Mouse (Mus musculus) induced T-regulatory cell, adult 2 months (primary cell): ENCODE results near the gene Ankrd2.

Experiments used
- DNase-seq: peaks from one replicate; pipeline ENCODE4 v3.0.0-alpha.2; 2012; ENCODE audit warnings: low read depth

Ankrd2 gene

DNA sequence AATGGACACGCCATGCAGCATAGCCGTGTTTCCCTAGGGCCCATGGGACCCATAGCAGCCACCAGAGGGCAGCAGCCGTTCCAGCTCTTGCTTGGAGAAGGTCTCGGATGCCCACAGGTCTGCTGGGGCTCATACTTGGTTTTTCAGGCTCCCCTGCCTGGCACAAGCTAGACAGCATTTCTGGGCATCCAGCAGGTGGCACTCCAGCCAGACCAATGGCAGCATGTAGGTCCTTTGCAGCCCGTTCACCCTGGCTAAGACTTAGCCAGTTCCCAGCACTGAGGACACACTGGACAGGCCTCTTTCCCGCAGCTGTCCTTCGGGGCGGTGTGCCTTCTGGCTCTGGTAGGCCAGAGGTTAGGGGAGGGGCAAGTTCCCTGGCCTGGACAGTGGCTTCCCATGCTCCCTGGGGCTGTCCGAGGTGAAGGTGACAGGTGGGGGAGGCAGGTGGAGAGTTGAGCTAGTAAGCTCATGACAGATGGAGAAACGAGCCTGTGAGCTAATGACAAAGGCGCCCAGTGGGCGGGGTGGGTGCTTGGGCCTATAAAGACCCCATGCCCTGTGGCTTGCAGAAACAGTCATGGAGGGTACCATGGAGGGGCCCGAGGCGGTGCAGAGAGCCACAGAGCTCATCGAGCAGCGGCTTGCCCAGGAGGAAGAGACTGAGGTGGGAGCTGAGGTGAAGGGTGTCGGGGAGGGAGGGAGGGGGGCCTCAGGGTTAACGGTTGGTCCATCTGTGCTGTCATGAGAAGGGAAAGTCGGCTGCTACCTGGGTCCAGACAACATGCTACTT, at the start of gene Ankrd2:
Gene Ankrd2, plus strand, starts transcription at position 545 of the 793 bp plus-strand sequence.
- peak; percentile 81 for DNase-seq

DNA sequence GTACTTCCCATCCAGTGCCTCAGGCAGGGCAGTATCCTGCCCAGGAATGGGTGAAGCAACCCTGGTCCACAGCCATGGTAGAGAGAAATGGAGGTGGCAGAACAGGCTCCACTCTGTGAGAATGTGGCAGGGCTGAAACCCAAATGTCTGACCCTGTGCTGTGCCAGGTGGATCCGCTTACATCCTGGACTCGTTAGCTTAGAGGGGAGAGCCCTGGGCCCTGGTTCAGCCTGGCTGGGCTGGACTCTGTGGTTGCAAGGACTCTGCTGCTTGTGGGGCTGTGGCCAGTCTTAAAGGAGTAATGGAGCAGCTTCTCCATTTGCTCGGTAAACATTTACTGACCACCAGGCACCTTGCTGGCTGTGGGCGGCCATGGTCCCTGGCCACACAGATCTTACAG, 48.6 kb upstream of the Ankrd2 start:
- no peak for DNase-seq

DNA sequence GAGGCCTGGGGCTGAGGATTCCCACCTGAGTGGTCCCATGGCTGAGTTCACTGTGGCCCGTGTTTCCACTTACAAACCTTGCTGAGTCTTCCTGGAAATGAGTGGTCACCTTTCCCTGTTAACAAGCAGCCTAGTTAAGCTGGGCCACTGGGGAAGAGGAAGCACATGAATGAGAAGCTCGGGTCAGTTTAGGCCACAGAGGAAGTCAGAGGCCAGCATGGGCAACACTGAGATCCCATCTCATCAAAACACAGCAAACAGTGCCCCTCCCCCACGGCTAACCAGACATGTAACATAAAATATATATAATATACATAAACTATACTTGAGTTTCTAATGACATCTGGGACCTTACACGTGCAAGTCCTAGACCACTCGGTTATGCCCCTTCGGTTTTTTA, 46.0 kb upstream of the Ankrd2 start:
- no peak for DNase-seq

DNA sequence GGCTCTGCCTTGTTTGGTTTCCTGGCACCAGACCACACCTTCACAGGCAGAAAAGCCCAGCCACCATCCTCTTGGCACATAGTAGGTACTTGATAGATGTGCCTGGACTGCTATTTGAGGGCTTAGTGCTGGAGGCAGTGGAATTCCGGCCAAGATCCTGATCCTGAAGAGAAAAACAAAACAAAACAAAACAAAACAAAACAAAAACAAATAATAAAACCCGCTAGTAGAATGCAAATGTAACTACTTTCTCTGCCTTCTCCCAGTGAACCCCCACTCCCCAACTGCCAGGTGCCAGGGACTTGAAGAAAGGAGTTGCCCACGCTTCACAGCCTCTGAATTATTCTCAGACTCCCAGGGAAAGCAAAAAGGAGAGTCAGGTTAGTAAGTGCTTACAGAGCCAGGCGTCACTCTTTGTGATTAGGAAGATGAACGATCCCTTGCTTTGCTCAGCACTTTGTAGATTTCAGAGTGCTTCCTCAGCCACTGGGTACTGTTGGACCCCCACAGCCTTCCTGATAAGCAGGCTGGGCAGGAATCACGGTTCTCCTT, 43.8 kb upstream of the Ankrd2 start:
- no peak for DNase-seq

DNA sequence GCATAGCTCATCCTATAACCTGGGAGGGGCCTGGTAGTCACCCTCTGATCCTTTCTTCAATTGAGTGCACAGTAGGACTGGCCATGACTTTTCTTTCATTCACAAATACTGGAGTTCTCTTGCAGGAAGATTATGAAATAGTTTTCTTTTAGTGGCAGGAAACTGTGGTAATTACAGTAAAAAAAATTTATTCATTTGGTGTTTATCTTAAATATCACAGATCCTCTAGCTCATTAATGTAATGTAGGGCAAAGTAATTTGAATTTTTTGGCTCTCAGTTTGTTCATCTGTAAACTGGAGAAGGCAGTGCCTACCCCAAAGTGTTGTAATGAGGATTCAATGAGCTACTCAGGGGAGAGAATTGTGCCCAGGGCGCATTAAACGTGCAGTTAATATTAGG, 42.8 kb upstream of the Ankrd2 start:
- DNase-seq = no peak

DNA sequence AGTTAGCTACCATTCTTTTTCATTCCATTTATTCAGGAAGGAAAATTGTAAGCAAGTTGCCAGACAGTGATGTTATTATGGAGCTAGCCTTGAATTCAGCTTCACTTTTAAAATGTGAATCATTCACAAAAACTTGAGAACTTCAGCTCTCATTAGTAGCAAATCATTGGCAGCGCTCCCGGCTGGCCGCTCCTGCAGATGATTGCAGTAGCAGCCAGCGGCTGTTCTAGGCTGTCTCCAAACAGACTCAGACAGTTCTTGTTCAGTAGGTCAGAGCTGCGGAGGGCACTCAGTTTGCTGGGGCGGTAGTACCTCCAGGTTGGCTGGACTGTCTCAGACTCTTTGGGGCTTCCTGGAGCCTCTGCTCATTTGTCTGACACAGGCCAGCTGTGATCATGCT, 42.3 kb upstream of the Ankrd2 start:
- DNase-seq = no peak

DNA sequence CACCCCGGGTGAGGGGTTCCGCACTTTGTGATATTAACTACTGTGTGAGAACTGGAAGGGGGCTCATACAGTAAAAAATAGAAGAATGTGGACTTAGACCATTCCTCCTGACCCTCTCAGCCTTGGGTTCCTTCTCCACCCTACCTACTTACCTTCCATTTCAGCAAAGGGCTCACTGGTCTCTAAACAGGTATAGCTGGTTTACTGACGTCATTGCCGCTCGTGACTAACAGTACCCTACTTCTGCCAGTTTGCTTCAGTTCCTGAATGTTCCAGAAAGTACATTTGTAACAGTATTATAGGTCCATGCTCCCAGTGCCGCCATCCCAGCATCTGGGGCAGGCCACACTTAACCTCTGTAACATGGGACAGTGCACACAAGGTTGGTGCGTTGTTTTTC, 41.8 kb upstream of the Ankrd2 start:
- DNase-seq = no peak

DNA sequence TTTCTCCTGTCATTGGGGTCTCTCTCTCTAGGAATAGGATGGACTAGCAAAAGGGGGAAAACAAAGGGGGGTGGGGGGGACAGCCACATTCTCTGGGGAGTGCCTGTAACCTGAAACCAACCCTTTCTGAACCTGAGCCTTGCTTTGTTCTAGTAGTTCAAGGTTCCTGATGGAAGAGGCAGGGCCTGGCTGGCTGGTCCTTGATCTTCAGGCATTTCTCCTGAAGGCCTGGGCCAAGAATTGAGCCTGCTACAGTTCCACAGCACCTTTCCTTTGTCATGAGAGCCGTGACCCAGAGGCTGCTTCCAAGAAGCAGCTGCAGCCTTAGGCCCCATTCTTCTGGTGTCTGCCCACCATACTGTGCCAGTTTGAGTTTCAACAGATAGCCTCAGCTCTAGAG, 40.3 kb upstream of the Ankrd2 start:
- DNase-seq = no peak

DNA sequence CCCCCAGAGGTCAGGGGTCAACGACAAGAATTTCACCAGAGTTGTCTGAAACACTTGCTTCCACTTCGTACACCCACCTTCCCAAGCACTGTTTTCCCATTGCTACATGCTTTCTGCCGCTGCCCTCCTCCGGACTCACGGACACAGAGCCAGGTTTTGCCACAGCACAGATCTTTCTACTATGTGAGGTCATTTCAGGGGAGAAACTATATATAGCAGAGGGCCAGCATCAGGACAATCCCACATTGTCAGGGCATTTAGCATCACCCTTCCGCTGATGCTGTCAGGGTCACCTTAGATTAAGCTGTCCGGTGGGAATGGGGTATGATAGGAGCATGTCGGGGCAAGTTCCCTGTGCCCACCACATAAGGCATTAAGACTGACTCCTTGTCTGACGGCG, 38.7 kb upstream of the Ankrd2 start:
- DNase-seq = no peak

DNA sequence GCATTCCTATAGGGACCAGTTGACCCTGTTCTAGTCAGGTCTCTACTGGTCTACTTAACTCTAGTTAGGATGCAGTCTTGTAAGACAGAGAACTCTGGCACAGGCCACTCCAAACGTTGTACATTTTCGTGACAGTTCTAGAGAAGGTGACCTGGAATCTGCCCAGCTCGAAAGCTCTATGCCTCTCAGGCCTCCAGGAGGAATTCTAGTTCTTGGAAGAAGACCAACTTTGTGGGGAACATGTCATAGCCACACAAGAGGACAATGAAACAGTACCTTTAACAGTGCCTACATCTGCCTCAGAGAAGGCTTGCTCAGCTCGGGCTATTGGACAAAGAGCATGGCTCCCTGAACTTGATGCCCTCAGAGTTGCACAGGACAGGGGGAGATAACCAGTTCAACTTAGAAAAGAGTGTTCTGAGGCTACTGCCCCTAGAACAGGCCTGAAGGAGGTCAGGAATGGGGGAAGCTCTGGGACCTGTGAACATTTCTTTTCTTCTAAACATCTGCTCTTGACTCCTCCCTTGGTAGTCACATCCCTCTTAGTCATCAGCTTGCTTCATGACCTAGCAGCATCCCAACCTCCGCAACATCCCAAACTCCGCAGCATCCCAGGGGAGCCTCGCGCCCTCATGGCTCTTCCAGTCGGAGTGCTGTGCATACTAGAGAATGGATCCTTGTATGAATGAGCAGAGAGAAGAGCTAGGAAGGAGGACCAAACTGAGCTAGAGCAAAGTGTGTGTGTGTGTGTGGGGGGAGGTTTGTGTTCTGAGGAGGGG, 36.8 kb upstream of the Ankrd2 start:
- no peak for DNase-seq

DNA sequence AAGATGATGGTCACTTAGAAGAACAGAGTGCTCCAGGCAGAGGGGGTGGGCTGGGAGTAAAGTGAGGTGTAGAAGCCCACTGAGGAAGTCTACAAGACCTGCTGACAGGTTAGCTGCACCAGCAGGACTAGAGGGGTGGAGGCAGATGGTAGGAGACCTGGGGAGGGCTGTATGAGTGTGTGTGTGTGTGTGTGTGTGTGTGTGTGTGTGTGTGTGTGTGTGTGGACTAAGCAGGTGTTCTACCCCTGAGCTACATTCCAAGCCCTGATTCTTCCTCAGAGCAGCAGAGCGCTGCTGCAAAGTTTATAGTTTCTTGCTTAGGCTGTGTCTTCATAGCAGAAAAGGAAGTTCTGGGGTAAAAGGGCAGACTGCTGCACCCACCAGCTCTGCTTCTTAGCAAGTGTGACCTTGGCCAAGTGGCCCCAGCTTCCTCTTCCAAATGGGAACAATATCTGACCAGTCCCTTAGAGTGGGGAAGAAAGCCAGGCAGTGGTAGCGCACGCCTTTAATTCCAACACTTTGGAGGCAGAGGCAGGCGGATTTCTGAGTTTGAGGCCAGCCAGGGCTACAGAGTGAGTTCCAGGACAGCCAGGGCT, 36.0 kb upstream of the Ankrd2 start:
- no peak for DNase-seq

DNA sequence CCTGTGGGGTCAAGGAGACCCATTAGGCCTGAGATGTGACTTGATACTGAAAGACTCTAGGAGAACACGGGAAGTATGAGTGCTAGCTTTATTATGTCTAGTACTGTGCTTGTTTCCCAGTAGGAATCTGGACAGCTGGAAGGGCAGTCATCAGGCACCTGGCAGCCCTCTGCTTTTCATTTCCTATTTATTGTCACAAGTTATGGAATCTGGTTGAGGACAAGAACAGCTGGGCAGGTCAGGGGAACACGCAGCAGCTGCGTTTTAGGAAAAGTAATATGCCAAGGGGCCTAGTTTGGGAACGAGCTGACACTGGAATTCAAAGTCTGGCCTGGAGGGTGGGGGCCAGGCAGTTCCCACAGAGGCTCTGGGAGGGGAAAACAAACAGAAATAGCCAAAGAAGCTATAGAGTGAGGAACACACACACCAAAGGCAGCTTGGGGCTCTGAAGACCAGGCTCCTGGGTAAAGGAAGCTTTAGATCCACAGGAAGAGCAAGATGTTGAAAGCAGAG, 35.3 kb upstream of the Ankrd2 start:
- no peak for DNase-seq

DNA sequence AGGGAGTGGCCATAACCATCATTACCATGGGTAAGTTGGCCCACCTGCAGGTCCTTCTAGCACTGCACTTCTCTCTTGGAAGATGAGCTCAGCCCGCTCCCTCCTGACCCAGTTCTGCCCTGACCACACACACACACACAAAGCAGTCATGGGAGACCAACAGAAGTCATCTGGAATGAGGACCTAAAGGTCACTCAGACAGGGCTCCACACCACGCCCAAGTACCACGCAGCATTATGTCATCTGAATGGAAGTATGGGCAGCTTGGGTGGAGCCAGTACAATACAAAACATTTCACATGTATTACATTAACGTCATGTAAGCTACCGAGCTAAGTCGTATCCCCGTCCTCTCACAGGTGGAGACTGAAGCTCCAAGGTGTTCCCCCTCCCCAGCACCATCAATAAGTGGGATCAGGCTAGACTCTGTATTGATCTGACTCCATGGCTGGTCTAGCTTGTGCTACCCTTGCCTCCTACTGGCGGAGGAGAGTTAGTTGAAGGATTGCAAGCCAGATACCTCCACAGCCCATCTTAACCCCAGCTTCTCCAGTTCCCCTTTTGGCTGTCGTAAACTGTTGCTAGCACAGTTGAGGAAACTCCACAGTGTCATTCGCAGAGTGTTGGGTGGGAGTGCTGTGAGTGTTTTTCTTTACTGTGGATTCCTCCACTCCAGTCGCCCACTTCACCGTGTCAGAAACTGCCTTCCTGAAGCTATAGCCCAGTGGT, 34.4 kb upstream of the Ankrd2 start:
- no peak for DNase-seq

DNA sequence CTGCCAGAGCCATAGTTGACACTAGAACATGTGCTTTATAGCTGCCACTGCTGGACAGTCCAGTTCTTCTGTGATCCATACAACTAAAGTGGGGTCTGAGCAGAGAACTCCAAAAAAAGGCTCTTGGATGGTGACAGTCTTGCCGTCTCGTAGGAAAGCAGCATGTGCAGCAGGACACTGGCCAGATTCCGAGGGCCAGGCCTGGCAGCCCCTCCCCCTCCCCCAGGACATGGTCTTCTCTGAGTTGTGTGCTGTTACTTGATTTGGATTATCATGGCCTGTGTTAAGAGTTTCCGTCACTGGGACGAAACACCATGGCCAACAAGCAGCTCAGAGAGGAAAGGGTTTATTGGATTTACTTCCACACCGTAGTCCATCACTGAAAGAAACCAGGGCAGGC, 31.5 kb upstream of the Ankrd2 start:
- no peak for DNase-seq

DNA sequence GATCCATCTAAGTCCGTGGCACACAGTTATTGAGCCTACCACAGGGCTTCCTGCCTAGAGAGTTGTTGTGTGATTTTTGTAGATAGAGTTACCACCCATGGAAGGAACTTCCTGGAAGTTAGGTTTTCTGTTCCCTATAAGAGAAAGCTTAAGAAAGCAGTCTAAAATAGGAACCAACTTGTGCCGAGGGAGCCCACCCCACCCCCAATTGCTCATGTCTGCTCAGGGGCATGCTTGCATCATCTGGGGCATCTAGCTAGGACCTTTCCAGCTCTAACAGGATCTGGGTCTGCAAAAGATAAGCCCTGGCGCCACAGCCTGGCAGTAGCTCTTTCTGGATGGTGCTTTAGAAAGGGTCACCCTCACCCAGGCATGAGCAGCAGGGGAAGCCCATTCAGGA, 30.2 kb upstream of the Ankrd2 start:
- DNase-seq = no peak

DNA sequence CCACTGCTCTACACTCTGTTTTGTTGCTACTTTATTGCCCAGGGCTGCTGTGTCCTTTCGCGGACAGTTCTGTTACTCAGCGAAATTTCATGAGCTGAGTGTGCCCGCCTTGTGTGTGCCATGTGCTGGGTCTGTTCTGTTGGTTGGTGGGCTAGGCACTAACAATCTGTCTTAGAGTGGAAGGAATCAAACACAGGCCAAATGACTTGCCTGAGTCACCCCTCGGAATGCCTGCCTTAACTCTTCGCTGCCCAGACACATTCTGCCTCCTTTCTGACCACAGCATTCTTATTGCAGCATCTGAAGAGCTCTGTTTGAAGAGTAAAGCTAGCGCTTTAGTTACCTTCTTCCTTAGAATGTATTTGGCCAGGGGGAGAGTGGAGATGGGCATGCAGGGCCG, 29.2 kb upstream of the Ankrd2 start:
- DNase-seq = no peak

DNA sequence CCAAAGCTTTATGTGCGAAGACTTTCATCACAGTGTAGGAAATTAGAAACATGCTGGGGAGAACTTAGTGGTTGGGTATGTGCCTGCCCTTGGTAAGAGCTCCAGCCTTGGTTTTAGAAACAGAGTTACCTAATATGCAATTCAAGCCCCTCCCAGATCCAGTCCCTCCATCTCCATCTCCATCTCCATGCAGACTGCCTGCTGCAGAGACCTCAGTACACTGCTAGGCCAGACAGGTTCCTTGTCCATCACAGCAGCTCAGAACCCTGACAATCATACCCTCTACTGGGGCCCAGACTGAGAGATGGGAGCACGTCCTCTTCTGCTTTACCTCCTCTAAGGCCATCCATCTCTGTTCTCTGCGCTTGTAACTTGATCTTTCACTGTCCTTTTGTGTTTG, 27.2 kb upstream of the Ankrd2 start:
- no peak for DNase-seq

DNA sequence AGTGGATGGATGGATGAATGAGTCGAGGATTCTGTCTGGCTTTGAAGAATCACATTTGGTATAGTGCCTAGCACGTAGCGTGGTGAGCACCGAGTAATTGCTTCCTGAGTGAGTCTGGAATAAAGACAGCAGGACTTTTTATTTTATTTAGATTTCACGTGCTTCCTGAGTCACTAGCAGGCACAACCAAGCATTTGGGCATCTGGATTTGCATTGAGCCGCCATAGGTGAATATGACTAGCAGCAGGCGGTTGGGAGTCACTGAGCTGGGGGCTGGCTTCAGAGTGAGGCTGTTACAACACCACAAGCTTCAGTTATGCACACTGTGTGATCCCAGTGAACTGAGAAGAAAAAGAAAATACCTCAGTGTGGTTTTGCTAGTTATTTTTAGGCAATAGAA, 26.7 kb upstream of the Ankrd2 start:
- DNase-seq = no peak

DNA sequence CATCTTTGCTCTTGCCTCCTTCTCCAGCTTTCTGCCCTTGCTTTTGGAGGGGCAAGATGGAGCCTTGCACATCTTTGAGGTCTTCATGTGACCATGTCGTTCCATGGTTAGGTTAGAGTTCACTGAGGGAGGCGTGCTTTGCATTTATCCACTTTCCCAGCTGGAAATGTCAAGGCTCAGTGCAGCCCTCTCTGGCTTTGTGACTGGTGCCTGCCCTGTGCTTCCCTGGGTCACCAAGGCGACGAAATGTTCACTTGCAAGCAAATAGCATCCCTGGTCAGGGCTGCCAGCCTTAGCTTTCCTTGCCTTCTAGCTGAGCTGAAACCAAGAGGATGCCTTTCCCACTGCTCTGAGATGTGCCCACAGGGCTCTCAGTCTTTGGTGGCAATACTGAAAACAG, 25.4 kb upstream of the Ankrd2 start:
- no peak for DNase-seq

DNA sequence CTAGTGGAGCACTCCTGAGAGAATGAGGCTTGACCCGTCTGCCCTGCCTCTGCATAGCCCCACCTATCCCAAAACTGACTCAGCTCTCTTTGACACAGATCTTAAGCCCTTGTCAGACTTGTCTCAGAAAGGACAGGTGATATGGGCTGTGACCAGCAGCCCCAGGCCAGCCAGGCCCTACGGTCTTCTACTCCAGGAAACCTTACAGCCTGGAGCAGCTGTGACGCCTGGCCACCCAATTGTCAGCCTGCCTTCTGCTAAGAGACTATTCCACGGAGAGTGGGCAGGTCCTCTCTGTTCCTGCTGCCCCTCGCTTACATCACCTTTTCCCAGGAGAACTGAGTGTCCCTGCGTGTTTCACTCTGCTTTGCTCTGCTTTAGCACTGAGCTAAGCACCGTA, 24.7 kb upstream of the Ankrd2 start:
- no peak for DNase-seq

DNA sequence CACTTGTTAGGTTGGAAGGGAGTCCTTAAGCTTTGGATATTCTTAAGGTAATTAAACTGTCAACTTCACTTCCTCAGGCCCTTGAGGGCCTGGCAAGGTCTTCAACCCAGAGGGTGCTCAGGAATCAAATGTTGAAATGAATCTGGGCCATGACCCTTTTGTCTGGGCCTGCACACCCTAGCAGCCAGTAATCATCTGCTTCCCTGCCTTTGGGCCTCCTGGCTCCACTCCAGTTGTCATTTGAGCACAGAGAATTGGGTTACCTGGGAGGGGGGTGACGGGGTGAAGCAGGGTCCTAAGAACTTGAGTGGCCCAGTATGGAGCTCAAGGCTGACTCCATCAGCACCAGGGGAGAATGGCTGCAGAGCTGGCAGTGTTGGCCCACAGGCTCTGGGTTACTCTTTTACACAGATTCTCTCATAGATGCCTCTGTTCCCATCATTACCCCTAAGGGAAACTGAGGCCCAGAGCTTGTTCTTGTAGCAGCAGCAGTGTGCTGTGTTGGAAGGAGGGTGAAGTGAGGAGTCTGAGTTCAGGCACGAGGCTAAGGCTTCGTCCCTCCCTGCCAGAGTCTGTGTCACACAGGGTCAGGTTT, 21.5 kb upstream of the Ankrd2 start:
- DNase-seq = no peak

DNA sequence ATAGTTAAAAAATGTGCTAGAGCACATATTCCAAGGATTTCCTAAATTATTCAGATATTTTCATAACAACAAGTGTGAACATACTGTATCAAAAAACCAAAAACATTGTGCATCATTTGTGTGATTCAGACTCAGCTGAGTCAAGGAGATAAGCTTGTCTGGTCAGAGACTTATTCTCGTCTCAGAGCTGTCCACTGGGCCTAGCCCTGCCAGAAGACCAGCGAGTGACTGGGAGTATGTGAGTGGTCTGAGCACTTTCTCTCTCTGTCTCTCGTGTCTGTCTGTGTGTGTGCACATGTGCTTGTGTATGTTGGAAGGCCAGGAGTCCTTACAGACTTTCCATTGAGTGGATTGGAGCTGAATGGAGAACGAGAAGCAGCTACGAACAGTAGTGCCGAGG, 20.8 kb upstream of the Ankrd2 start:
- no peak for DNase-seq
